Mouse (Mus musculus) heart, postnatal 36 days (tissue): ENCODE data around the gene Hsp90aa1. TPM values are rescaled to one million over a fixed set of nuclear protein-coding genes. Genes with fewer than 3 reads are reported as not detected.
"Not testable (repeated sequence)": the region's sequence is repeated elsewhere in the genome, so short reads cannot be mapped to it uniquely, and the experiment has no call there.

Source experiments
- DNase-seq, 2 experiments: peaks; one replicate each; pipeline ENCODE4 v3.0.0; 2021 to 2022
- intact Hi-C: fragments of 180-260 bp; cut with DNase I; formaldehyde crosslinking; loops from one replicate; pipeline ENCODE4 v1.15.1; 2025
- total RNA-seq, 2 experiments: library from RNA; stranded (reverse); gene quantifications; 2 replicates each; pipeline ENCODE4 v1.2.3; 2021

The Hsp90aa1 gene
- 100 to 1,000 TPM; 136 to 209 TPM for total RNA-seq

DNA sequence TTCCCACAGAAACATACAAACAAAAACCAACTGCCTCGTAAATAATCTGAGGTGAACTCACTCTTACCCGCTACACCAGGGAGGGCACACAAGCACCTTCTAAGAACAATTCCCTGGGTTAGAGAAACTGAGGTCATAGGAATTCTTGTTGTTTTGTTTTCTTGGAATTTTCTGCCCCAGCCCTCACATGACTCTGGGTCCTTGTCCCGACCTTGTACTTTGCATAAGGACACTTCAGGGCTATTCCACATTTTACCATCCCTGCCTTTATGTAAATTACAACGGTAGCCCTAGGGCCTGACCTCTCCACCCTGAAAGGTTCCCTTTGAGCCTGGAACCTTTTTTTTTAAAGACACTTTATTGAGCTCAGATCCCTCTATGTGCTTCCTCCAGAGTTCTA is at the start of gene Hsp90aa1:
Hsp90aa1 (minus strand) TSS at position 173 of the 400 bp plus-strand sequence.
- intact Hi-C loops, result loop anchor here (2.0 to 5.0 kb wide), 2 partner anchors 104 to 250 kb away; no protein-coding TSS in a partner anchor
- no peak for DNase-seq

DNA sequence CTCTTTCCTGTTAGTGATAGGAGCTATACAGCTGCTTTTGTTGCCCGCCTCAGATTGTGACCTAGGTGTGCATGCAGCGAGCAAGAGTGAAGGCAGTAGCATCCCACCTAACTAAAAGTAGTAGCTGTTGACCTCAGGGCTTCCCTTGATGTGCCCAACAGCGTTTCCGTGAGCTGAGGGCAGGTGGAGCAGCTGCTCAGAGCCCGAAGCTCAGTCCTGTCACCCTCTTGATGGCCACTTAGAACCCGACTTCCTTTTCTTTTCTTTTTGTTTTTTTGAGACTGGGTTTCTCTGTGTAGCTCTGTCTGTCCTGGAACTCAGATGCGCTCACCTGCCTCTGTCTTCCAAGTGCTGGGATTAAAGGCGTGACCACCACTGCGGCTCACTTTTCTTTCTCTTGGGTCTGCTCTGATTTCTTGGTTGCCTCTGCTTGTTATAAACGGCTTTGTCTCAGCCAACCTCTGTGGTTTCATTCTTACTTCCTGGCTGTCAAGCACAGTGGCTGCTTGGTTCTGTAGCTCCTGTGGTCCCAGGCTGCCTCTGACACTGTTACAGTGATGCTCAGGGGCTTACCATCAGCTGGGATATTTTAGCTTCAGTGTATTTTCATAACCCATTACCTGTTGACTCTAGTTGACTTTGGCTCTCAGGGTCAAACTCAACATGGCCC is 48.4 kb upstream of the Hsp90aa1 start:
- DNase-seq, result no peak
- intact Hi-C loops, result no loop called here

DNA sequence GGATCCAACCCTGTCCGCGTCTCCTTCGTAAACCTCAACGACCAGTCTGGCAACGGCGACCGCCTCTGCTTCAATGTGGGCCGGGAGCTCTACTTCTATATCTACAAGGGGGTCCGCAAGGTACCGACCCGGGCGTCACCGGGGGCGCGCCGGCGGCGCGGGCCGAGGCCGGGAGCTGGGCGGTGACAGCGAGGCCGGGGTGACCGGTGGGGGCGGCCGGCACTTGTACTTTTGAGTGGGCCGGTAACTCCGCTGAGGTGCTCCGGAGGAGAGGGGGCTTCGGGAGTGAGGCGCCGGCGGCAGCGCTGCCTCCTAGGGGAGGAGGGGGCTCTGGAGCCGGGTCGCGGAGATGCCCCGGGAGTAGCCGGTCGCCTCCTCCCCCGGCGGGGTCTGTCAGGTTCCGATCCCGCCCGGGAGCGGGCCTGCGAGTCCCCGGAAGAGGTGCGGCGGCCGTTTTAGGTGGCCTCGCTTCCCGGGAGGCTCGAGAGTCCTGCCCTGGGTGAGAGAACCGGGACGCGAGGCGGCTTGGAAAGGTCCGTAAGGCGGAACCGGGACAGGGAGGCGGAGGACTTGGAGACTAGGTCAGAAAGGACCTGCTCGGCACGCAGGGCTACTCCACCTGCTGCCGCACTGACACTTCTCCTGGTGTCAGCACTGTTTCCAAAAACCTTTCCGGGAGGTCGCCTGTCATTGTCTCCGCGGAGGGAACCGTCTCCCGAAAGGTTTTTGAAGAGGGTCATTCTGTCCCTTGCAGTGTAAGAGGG is 35.8 kb upstream of the Hsp90aa1 start:
- intact Hi-C loops, result loop anchor here (2.0 kb wide), 2 partner anchors 36 to 42 kb away; no protein-coding TSS in a partner anchor

DNA sequence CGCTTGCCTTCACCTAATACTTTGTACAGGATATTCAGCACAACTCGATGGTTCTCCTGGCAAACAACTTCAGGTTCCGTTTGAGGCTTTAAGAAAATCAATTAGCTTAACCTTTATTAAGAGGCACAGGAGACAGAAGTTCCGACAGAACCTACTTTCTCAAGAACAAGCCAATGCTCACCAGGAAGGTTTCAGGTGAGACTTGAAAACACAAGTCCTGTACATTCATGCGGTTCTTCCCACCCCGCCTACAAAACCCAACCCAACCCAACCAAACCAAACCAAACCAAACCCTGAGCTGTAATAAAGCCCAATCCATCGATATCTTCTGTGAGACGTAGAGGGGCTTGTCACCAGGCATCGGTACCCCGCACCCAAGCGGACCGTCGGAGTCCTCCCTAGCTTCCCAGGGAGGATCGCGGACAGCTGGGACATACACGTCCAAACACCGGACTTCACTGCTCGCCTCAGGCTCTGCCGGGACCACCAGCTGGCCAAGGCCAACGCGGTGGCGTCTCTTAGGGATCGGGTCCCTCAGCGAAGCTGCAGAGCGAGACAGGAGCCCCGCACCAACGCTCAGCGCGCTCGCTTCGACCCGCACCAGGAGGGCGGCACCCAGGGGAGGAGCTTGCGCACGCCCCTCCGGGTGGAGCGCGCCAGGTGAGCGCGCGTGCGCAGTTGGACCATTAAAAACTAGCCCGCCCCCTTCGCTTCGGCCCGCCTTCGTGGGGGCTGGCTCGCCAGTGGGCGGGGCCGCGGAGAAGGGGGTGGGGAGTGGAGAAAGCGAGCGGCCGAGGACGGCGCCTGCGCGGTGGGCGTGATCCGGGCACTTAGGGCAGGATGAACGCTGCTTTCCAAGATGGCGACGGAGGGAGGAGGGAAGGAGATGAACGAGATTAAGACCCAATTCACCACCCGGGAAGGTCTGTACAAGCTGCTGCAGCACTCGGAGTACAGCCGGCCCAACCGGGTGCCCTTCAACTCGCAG is 34.9 kb upstream of the Hsp90aa1 start, which contains the start of gene Wdr20:
Wdr20 (plus strand) TSS at position 775 of the 988 bp plus-strand sequence.
- intact Hi-C loops, result loop anchor here (2.0 kb wide), 3 partner anchors 37 to 105 kb away; no protein-coding TSS in a partner anchor
- peak; percentile 99 for DNase-seq

More for the DNA sequence above, 35.8 kb upstream of the Hsp90aa1 start:
- DNase-seq, result peak in 1 of 2 experiments; percentile 37

DNA sequence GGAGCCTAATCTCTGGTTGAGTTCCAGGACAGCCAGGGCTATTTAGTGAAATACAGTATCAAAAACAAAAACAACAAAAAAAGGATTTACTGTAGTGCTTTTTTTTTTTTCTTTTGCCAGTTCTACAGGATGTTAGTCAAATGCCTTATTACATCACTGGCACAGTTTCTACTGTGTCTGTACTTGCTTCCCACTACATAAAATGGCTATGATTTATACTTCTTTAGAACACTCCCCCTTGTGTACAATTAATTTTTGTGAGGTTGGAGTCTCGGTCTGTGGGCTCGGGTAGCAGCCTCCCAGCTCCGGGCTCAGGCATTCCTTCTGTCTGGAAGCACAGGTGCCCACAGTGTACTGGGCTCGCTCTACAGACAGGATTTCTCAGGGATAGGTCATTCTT is 34.1 kb upstream of the Hsp90aa1 start:
- intact Hi-C loops, result loop anchor here (2.0 kb wide), 1 partner anchor 106 kb away; no protein-coding TSS in a partner anchor
- no peak for DNase-seq

DNA sequence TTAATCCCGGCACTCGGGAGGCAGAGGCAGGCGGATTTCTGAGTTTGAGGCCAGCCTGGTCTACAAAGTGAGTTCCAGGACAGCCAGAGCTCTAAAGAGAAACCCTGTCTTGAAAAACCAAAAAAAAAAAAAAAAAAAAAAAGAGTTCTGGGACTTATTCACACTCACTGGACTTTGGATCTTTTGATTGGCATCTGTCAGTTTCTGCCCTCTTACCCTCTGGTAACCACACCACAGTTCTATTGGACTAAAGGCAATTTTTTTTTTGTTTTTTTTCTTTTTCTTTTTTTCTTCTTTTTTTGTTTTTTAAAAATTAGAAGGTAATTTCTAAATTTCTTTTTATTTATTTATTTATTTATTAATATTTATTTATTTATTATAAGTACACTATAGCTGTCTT is 30.7 kb upstream of the Hsp90aa1 start:
- intact Hi-C loops, DNase-seq: not testable (repeated sequence)

DNA sequence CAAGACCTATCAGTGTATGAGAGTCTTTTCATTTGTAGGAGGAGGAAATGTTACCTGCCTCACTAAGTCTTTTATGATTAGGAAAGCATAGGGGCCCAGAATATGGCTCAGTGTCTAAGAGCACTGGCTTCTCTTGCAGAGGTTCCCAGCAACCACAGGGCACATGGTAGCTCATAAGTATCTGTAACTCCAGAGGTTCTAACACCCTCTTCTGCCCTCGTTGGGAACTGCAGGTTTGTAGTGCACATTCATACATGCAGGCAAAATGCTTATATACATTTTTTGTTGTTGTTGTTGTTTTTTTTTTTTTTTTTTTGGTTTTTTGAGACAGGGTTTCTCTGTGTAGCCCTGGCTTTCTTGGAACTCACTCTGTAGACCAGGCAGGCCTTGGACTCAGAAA is 23.9 kb upstream of the Hsp90aa1 start:
- intact Hi-C loops, result no loop called here
- no peak for DNase-seq

DNA sequence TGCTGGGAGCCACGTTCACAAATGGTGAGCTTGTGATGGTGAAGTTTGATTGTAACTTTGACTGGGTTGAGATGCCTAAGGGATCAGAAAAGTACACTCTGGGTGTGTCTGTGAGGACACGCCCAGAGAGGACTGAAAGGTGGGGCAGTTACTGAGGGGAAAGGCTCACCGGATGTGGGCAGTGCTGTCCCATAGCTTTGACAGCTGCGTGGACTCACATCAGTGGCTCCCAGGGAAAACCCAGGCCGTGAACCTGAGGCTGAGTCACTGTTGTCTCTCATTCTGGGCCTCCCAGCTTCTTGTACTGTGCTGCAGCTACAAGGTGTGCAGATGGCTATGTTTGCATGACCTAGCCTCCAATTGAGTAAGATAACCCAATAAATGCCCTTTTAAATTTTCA is 23.0 kb upstream of the Hsp90aa1 start:
- intact Hi-C loops, result no loop called here

DNA sequence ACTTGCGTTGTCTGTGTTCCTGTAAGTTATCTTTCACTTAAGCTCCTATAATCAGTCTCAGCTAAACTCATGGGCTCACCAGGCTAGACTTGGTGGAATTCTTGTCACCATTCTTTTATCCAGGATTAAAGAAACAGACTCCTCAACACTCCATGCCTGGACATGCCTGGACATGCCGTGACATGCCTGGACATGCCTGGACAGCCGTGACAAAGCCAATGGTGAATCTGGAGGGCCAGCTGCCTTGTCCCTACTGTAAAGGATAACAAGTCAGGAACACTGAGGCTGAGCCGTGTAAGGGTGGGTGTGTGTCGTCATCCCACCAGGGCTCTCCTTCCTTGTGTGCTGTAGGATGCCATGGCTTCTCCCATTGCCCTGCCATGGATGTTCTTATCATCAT is 22.5 kb upstream of the Hsp90aa1 start:
- intact Hi-C loops, result no loop called here
- DNase-seq, result no peak

More for the DNA sequence above, 23.0 kb upstream of the Hsp90aa1 start:
- DNase-seq, result no peak

DNA sequence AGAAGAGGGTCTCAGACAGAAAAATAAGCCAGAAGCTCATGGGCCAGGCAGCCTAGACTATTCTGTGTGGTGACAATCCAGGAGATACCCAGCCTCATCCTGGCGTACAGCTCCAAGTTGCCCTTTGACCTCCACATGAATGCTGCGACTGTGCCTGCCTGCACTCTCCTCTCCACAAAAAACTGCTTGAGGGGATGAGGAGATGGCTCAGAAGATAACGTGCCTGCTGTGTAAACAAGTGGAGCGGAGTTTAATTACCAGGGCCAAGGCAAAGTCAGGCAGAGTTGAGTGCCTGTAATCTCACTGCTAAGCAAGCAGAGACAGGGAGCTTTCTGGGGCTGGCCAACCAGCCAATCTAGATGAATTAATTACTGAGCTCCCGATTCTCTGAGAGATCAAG is 13.5 kb upstream of the Hsp90aa1 start:
- no peak for DNase-seq
- intact Hi-C loops, result no loop called here

DNA sequence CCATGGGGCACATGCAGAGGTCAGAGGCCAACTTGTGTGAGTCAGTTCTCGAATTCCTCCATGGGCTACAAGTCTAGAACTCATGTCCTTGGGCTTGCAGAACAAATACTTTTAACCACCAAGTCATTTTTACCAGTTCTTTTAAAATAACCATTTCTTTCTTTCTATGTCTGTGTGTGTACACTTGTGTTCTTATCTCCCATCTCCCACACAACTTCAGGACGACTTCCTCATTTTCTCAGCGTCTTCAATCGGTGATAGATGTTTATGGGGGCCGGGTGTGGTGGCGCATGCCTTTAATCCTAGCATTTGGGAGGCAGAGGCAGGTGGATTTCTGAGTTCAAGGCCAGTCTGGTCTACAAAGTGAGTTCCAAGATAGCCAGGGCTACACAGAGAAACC is 11.7 kb upstream of the Hsp90aa1 start:
- DNase-seq, result no peak
- intact Hi-C loops, result no loop called here

DNA sequence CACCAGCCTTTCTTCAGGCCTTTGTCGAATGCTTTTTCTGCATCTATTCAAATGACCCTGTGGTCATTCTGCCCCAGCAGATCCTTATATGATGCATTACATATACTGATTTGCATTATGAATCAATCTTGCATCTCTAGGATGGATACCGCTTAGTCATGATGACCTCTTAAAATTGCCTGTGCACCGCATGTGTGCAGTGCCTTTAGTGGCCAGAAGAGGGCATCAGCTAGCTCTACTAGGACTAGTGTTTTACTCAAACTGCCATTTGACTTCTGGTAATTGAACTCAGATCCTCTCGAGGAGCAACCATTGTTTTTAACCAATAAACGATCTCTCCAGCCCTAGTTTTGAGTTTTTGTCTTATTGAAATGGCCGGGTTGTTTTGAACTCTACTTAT is 11.3 kb upstream of the Hsp90aa1 start:
- intact Hi-C loops, result no loop called here
- no peak for DNase-seq

DNA sequence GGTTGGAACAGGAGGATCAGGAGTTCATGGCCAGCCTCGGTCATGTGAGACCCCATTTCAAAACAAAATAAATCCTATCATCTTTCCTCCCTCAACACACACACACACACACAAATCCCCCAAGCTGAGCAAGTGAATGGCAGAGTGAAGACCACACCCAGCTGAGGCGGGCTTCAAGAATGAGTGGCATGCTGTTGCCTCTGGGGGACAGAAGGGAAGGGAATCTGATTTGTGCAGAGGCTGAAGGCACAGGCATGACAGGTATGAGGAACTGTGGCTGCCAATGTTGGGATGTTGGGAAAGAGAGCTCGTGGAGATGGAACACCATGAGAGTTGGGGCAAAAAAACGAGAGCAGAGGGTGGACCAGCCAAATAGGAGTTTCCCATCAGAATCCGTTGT is 8.7 kb upstream of the Hsp90aa1 start:
- intact Hi-C loops, result no loop called here
- no peak for DNase-seq

DNA sequence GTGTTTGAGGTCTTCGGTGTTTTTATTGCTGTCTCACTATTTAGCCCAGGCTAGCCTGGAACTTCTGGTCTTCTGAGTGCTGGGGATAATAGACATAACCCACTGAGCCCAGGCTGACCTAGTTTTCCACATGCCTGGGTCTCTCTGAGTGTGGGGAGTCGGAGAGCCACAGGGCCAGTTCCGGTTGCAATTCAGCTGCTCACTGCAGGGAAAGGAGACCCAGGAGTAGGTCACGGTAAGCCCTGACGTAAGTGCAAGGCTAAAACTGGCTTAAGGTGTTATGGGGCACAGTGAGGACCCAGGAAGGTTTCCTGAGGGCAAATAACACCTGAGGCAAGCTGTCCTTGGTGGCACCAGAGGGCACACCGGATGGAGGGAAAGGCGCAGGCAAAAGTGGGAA is 4.9 kb upstream of the Hsp90aa1 start:
- DNase-seq, result no peak
- intact Hi-C loops, result no loop called here

DNA sequence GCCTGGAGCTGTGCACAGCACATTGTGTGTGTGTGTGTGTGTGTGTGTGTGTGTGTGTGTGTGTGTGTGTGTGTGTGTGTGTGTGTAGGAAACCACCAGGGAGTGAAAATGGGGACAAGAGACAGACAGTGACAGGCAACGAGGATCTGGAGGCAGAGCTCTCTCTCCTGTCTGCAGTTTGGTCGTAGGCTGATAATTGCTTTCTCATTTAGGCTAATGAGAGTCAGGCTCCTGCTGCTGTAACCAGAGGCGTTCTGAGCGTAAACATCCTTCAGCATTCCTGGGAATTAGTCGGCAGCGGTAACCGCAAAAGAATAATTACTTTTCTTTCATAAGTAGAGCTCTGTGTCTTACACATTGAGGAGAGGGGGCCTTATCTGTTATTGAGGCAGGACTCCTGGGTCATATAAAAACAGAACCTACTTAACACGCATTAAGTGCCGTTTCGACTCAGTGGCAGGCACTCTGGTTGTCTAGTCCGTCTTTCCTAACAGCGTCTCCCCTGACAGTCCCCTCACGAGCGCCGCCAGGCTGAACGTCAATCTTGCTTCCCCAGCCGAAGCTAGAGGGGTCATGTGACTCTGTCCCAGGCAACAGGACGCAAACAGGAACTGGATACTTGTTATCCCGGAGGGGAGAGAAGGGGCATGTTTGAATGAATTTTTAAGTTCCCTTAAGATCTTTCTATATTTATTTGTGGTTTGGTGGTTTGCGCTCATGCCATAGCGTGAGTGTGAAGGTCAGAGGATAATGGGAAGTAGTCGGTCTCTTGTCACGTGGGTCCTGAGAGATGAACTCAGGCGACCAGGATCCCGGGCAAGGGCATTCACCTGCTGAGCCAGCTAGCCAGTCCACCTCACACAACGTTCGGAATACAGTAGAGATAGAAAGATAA is 4.1 kb upstream of the Hsp90aa1 start:
- intact Hi-C loops, result no loop called here

DNA sequence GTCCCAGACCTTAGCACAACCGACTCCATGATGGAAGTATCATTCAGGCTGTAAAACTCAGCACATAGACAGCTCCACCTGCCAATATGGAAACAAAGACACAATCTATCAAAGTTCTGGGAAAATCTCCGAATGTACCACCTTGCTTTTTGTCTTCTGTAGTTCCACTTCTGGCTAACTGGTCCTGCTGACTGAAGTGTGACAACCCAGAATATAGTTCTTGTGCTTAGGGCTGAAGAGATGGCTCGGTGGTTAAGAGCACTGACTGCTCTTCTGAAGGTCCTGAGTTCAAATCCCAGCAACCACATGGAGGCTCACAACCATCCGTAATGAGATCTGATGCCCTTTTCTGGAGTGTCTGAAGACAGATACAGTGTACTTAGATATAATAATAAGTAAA is 2.9 kb upstream of the Hsp90aa1 start:
- not testable (repeated sequence) for DNase-seq
- intact Hi-C loops, result loop anchor here (2.0 kb wide), 1 partner anchor 287 kb away; no protein-coding TSS in a partner anchor

More for the DNA sequence above, 4.1 kb upstream of the Hsp90aa1 start:
- DNase-seq, result peak; percentile 67 to 68

DNA sequence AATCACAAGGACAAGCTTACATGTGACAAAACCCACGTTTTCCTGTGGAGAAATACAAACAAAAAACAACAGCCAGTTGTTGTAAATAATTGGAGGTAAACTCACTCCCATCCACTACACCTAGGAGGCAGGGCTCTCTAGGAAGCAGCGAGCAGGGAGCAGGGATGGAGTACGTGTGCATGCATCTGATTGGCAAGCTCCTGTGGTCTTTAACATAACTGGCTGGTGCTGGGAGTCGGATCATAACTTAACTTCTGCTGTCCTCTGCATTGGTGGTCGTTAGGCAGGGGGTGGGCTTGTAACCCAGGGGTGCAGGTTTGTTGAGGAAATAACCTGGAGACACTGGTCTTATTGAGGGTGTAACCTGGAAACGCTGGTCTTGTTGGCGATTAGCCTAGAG is 1.2 kb upstream of the Hsp90aa1 start:
- intact Hi-C loops, result loop anchor here (2.0 to 5.0 kb wide), 3 partner anchors 105 to 285 kb away; no protein-coding TSS in a partner anchor
- DNase-seq, result no peak

DNA sequence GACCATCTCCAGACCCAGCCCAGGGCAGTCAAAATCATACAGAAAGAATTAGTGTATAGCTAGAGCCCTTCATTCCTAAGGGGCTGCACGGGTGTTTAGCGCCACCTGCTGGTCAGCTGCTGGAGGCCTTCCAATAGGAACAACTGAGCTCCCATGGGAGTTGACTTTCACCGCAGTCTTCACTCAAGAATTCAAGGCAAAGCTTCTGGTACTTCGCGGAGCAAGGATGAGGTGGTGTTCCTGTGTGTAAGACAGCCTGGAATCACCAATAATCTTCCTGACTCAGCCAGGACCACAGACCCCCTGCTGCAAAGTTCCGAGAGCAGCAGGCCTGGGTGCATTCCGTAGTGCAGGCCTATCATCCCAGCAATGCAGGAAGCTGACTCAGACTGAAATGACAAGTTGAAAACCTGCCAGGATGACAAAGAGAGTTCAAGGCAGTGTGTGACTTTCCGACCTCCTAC is 512 bp upstream of the Hsp90aa1 start:
- DNase-seq, result peak; percentile 90 to 91
- intact Hi-C loops, result loop anchor here (2.0 to 5.0 kb wide), 2 partner anchors 104 to 251 kb away; no protein-coding TSS in a partner anchor

DNA sequence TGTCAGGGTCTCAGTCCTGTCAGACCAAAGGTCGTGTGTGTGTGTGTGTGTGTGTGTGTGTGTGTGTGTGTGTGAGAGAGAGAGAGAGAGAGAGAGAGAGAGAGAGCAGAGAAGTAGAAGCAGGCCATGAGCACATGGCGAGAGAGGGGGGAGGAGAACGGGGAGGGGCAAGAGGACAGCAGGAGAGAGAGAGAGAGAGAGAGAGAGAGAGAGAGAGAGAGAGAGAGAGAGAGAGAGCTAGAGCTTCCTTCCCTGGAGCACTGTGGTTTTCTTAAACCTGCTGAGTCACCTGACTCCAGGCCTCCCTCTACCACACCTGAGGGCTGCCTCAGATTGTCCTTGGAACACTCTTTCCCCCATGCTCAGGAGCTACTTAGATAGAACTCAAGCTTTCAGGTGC is 1.2 kb downstream of the Hsp90aa1 start:
- intact Hi-C loops, result loop anchor here (5.0 kb wide), 1 partner anchor 249 kb away; no protein-coding TSS in a partner anchor

More for the DNA sequence above, 1.2 kb downstream of the Hsp90aa1 start:
- DNase-seq, result not testable (repeated sequence)
